Mouse (Mus musculus) heart, adult 11 months (tissue): ENCODE measurements at regions not wholly inside any gene's neighbourhood (a gene's known extent, or its start where the extent isn't known, plus 50 kb on each side); places are given as distances from the start of the nearest gene placed in this dataset.

Experiments
- DNase-seq: peaks from one replicate; pipeline ENCODE4 v3.0.0; 2022

DNA sequence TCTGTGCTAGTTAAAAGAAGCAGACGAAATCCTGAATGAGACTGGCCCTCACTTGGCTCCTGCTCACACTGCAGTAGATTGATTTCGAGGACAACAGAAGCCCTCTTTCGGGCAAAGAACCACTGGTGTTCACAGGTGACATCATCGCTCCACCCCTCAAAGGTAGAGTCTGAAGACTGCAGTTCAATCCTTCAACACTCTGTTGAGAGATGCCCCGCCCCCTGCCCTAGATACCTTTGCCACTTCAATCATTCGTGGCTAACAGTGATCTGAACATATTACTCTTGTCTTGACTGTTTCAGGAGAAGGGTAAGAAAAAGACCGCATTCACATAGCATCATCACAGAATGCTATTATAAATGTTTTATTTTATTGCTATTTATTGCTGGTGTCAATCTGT is 205.5 kb upstream of the Gadl1 start:
- DNase-seq = no peak

DNA sequence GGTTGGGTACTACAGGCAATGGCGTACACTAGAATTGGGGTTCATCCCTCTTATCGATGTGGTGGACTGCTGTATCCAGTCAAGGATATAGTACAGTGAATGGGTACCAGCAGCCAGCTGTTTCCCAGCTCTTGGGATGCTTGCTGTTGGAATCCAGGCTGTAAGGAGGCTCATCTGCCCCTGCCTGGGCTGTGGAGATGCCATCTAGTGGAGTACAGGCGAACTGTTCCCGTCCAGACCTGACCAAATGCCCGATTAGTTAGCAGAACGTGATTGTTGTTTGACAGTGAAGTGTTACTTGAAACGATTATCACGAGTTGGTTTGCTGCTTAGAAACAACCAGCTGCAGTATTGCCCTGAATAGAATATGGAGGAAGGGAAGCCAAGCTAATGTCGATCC is 205.0 kb upstream of the Gadl1 start:
- peak; percentile 90 for DNase-seq

DNA sequence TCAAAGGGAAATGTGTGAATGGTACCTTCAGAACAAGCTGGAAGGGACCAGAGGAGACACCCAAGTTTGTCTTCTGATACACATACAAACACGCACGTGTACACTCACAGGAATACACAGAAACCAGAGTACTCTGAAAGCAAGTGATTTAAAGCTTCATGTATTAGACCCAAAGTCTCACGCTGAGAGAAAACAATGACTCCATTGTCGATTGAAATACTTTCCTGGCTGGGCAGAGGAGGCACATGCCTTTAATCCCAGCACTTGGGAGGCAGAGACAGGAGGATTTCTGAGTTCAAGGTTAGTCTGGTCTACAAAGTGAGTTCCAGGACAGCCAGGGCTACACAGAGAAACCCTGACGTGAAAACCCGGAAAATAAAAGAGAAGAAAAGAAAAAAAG is 203.5 kb upstream of the Gadl1 start:
- no peak for DNase-seq

DNA sequence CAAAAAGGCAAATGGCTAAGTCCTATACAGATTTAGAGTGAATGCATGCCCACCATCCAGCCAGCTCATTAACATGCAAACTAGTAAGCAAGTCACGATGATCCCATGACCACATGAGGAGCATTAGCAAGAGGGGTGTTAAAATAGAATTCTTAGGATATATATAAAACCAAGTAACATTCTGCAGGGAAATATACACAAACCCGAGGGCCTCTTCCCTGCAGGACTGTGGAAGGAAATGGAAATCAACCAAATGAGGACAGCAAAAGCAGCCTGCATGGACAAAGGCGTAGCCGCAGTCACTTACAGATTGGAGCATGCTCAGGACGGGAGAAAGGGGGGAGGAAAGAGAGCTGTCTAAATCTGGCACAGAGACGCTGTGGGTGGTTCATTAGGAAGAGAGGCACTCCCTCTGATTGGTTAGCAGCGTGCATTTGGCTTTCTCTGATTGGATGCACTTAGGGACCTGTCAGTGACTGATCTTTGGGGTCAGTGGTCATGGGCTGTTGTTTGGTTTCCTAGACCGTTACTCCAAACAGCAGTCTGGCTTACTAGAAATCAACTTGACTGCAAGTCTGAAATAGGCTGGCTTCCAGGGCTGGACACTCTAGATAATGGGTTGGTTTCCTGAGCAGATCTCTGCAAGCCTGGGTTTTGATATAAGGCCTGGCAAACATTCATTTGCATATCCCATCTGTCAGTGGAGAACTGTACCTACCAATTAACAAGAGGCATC is 200.9 kb upstream of the Gadl1 start:
- DNase-seq = peak; percentile 97

DNA sequence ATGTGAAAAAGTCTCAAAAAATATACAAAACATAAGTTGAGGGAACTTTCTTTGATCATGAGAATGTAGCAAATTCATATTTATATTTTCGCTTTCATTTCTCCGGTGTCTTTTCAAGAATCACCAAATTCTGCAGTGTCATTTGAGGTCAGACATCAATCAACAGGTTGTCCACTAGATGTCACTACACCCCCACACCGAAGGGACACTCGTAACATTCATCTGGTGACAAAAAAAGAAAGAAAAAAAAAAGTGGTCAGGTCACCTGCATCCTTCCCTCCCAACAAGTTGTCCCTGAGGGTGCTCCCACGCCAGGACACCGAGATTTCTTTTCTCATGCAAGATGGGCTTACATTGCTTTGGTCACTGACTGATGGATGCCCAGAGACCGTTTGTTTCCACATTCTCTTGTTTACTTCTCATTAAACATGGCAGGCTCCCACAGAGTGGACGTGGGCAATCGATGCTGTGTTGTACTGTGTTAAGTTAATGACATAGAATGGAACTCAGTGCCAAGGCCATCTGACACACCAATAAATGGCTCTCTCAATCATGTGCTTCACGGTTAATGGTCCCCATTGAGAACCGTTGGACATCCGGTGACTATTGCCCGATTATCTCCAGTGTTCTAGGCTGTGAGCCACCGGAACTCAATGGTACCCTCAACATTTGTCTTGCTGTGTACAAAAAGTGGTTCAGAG is 199.1 kb upstream of the Gadl1 start:
- DNase-seq = no peak

DNA sequence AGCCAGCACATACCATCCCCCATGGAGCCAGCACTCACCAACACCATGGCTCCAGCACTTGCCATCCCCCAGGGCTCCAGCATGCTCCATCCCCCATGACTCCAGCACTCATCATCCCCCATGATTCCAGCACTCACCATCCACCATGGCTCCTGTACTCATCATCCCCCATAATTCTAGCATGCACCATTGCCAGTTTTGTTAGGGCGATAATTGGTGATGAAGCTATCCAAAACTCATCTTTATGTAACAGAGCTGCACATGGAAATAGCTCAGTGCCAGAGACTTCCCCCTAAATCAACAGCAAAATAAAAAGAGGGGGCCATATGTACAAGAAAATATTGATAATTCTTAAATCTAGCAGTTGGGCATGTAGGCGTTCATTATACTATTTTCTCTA is 188.9 kb upstream of the Gadl1 start:
- peak; percentile 64 for DNase-seq

DNA sequence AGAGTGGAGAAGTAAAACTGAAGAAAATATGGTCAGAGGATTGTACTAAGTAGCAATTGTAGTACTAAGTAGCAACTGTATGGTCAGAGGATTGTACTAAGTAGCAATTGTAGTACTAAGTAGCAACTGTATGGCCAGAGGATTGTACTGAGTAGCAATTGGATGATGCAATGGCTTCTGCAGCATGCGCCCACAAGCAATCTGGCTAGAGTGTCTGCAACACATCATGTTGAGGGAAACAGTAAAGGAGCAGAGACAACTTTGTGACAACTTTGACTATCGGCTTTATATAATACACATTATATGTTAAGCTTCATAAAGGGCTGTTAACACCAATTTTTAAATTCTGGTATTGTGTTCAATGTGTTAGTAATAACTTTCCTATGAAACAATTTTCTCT is 188.4 kb upstream of the Gadl1 start:
- peak; percentile 49 for DNase-seq

DNA sequence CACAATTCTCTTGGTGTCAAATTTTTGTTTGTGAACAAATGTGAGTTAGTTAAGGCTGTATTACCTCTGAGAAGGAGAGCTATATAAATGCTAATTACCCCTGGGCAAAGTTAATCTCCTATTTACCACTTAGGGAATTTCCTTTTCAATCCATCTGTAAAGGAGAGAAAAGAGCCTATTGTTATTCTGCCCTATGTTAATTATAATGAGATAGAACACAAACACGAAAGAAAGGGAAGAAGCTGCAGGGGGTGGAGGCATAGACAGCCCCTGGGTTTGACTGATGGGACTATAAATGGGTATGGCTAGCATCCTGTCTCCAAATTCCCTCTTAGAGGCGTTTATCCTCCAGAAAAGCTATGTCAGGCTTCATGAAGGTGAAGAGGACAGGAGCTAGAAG is 185.2 kb upstream of the Gadl1 start:
- no peak for DNase-seq

DNA sequence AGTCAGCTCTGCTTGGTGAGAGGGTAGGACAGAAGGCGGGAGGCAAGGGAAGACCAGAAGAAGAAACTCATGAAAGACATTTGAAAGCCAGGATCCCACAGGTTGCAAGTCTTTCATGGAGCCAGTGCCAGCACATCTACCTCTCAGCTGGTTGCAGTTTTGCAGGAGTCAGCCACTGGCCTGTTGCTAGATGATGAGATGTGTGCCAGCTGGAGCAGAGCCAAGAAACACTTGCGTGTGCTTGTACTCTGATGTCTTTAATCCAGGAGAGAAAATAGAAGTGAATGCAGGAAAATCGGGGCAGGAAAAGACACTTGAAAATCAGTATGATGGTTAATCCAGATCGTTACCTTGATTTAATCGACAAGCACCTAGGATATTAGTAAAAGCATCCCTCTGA is 181.9 kb upstream of the Gadl1 start:
- DNase-seq = peak; percentile 89

DNA sequence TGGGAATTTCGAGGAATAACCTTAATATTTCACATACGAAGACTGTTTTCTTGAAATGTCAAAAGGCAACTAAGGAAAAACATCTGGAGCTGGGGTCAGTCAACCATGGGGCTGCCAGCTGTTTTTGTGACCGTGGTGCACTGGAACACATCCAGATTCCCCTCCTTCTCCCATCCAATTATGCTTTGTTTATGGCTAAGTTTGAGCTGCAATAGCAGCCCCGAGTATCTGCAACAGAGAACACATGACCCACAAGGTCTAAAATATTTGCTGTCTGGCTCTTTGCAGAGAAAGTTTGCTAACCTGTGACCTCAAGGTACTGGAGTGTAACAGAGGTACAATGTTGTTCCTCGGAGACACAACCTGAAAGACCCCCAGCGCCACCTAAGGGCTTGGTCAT is 177.7 kb upstream of the Gadl1 start:
- DNase-seq = peak; percentile 62

DNA sequence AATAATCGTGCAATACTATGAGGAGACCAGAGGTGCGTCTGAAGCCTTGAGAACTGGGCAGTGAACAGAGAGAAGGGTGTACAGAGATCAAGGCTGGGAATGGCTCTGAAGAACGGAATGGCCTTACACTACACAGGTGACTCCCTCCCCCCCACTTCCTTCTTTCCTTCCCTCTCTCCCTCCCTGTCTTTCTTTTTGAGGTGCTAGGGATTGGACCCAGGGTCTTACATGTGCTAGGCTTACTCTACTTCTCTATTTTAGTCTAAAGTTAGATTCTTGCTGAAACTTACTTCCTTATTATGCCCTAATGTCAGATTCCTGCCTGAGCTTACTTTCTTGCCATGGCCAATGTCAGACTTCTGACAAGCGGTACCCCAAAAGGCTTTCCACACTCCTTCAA is 176.2 kb upstream of the Gadl1 start:
- peak; percentile 60 for DNase-seq

DNA sequence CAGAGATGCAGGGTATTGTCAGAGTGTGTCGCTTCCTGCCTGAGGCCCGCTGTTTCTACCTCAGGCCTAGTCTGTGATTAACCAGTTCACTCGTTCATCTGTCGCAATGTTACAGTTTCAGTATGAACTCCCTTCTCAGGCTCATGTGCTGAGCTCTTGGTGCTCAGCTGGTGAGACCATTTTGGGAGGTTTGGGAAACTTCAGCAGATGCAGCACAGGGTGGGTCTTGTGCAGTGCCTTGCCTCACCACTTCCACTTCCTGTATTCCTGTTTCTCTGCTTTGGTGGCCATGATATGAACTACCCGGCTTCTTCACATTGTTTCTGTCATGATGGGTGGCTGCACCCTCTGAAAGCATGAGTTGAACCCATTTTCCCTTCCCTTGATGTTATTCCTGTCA is 169.3 kb upstream of the Gadl1 start:
- DNase-seq = peak; percentile 87

DNA sequence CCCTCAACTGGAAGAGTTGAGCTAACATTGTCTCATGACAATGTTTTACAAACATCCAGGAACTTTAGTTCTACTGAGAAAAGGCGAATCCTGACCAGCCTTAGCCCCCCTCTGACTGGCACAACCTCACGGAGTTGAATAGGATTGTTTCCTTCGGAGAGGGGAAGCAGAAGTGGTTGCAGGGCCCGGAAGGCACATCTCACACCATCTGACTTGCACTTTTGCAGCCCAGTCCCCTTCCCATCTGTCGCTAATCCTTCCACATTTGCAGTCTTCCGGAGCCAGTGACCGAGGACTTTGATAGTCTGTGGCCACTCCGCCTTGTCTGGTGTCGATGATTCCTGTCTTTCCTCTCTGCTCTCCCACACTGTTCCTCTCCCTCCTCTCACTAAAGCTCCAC is 162.8 kb upstream of the Gadl1 start:
- DNase-seq = no peak

DNA sequence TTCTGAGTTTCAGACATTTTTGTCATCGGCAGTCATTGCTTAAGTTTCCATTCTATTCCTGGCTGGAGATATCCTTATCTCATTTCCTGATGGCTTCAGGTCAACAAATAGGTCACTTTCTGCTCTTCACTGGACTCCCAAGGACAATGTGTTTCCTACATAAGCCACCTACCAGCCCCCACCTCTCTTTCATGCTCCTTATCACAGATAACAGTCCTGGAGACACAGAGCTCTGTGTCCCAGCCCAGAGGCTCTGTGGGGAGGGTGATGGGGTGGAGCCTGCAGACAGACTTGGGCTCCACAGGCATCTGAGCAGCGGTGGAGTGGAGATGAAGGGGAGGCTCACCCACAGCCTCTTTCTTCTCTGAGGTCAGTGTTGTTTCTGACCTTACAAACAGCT is 148.8 kb upstream of the Gadl1 start:
- DNase-seq = peak; percentile 87

DNA sequence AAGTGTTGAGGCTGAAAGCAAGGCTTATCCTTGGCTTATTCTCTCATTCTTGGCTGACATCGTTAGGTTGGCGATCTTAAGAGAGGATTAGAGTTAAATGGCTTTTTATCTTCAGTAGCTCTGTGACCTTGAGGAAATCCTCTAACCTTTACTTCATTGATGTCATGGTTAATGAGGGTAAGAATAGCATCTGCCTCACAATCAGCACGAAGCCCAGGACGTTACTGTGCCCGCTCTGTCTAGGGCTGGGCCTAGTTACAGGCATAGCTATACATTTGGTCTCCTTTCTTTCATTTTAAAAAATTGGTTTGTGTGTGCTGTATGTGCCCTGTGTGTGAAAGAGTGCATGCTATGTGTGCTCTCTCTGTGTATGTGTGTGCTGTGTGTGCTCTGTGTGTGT is 145.1 kb upstream of the Gadl1 start:
- no peak for DNase-seq

DNA sequence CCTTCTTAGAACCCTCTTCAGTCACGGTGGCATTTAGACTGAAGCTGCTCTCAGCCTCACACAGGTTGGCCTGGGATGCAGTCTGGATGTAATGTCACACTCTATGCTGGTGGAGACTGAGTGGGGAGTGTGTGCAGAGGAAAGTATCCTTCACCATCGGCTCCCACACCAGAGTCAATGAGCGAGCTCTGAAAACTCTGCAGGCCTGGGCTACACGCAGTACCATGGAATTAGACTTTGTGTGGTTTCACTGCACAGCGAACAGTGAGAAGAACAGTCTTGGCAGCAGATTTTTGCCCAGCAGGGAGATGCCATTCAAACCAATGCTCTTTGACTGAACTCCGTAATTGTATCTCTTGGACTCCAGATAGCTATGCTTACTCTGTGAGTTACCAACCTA is 142.8 kb upstream of the Gadl1 start:
- DNase-seq = peak; percentile 72

DNA sequence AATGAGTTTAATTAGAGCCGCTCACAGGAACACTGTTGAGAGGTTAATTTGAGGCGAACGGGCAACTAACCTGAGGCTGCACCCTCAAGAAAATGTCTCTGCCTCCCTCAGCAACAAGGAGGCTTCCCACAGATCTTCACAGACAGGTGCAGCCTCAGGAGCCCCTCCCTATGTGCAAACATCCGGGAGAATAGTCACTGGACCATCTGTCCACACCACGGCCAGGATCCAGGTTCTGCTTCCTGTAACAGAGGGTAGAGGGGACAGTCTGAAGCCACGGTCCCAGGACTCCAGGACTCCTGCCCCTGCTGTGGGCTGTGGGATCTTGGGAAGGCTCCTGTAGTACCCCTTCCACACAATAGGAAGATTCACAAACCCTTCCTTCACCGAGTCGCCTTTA is 134.1 kb upstream of the Gadl1 start:
- peak; percentile 82 for DNase-seq

DNA sequence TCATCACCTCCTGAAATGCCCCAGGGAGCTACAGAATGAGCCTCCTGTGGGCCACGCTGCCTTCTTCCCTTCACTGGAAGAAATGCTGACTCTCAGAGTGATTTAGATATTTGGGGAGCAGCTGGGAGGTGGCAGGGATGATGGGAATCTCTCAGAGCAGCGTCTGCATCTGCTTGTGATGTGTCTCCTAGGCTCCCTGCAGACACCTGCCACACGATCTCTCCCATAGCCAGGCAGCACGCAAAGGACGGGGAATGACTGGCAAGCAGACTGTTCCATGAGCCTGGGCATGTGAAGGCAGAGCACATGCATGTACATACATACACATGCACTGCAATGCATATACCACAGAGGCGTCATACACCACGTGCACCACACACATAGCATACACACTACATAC is 133.4 kb upstream of the Gadl1 start:
- DNase-seq = peak; percentile 63

DNA sequence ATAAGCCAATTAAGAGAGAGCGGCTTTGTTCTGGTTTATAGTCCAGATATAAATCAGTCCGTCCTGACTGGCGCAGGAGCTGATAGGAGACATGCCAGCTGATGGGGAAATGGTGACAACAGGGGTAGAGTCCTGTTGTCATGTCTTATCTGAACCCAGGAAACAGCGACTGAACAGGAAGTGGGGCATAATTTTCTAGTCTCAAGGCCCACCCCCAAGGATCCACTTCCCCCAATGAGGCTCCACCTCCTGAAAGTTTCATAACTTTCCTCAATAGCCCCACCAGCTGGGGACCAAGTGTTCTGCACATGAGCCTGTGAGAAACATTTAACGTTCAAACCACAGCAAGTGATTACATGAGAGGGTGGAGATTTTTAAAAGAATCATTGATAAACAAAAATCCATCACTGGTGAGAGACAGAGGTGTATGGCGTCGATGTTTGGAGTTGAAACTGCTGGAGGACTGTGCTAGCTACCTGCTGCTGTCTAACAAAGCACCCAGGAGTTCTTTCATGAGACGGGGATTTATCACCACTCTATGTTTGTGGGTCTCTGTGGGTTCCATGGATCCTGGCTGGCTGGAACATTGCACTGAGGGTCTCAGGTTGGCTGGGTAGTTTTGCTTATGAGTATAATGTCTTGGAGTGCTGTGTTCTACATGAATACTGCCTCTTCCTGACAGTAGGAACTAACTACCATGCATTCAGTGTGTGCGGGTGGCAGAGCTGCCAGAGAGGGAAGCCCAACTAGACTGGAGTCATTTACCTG is 132.0 kb upstream of the Gadl1 start:
- DNase-seq = peak; percentile 59

DNA sequence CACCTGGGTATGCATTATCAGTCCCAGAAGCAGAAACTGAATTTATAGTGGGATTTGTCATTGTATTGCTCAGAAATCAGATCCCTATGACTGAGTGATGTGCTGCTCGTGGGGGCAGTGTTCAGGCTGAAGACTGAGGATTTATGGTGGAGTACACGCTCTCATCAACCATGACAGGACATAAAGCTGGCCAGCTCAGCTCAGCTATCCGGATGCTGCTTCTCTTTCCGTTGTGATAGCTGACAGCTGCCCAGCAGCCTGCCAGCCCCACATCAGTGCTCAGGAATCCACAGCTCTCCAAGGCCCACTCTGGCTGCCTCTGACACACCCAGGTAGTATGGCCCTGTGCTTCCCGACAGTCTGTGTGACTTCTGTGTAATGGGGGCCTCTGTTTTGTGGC is 130.4 kb upstream of the Gadl1 start:
- peak; percentile 71 for DNase-seq

DNA sequence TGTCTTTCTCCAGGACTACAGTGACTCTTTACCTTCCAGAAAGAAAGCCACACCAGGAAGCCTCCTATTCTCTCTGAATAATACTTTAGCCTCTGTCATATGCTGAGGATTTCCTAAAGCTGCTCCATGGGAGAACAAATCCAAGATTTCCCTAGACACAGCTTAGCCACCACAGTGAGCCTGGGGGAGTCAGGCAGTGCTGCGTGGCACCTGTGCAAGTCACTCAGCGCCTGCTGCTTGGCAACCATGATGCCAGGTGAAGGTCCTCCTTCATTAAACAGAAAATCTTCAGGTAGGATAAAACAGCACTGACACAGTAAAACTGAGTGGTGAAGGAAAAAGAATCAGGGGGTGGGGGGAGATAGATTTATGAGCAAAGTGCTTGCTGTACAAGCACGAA is 109.9 kb upstream of the Gadl1 start:
- DNase-seq = peak; percentile 68

DNA sequence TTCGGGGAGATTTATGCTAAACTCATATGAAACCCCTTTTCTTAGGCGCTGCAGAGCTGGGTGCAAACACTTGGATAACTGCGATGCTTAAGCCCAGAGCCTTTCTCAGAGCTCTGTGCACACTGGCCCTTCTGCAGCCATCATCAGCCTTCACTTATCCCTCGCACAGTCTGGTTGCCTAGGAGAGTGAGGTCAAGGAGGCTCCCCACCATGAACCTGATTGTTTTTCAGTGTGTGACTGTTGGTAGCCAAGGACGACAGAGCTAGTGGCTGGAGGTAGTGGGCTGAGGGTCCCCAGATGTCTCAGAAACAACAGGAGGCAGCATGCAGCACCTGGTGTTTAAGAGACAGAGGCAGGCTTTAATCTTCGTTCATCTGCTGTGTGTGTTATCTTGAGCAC is 108.6 kb upstream of the Gadl1 start:
- DNase-seq = peak; percentile 74

DNA sequence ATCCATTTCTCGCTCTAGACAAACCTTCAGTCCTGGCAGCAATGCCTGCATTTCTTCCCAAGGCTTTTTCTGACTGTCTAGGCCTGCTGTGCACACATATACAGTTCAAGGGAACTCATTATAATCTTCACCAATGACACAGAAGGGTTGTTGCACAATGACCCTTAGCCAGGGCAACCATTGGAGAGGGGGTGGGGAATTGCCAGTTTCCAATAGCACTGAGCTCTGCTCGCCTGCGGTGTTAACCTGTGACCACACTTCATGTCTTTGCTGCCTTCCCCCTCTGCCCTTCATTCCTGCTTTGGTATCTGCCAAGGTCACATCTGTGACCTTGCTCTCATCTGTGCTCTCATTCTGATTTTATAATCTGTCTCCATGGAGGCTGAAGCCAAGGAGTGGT is 106.2 kb upstream of the Gadl1 start:
- DNase-seq = no peak

DNA sequence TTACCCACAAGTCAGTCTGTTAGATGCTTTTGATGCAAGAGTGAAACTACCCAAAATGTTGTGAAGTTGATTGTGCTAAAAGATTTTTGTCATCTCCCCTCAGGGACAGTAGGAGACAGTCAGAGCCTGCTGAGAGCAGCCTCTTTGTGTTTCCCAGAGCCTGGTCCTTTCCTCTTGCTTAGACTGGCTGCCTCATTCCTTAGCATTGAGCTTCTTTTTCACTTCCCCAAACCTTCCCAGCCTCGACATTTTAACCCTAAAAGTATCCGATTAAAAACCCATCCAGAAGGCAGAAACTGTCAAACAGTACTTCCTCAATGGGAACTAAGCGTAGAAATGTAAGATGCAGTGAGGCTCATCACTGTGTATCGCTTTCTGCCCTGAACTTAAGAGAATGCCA is 104.0 kb upstream of the Gadl1 start:
- no peak for DNase-seq
